ENCODE assay signal across 8 mouse cellular contexts in genomic region chr7:115000796-115001524, GRCm38 (mm10).
A peak's percentile ranks its signal among the peaks of the same experiment; 100 is the strongest.
DNase-seq lines count a peak whose midpoint lies in the region; ATAC-seq lines count a peak whose summit lies in the region.

No protein-coding gene starts in this region.

- DNase-seq in cerebellum, postnatal 25 days = peak; percentile 4 to 11
- DNase-seq in cerebellum, adult 8-10 months = no peak
- peak; percentile 11 for DNase-seq in MEL-GATA-1-ER (ENCODE audit: extremely low read depth, low read depth)
- peak; percentile 63 for DNase-seq in lung, postnatal 36 days
- no peak for DNase-seq in ovary, postnatal 10 days (ENCODE audit: low spot score)

- H3K27ac ChIP-seq in kidney, embryonic 16.5 days (ENCODE audit: low read length) = no peak overlapping the region
- H3K27ac ChIP-seq in kidney, embryonic 15.5 days = no peak overlapping the region

- H3K27me3 ChIP-seq in kidney, embryonic 16.5 days (ENCODE audit: insufficient read depth, low read length) = no peaks in the 10 kb centered on the region
- H3K27me3 ChIP-seq in kidney, embryonic 15.5 days = no peaks in the 10 kb centered on the region

- no peak overlapping the region for H3K9ac ChIP-seq in kidney, embryonic 16.5 days (replicated peaks; ENCODE audit: low read length)
- no peak overlapping the region for H3K9ac ChIP-seq in kidney, embryonic 15.5 days

- no peak overlapping the region for H3K4me2 ChIP-seq in kidney, embryonic 16.5 days (replicated peaks; ENCODE audit: low read depth, low read length)
- no peak overlapping the region for H3K4me2 ChIP-seq in kidney, embryonic 15.5 days

- ATAC-seq in hematopoietic stem cell, adult 5-6 weeks (replicated peaks in 1 of 2; ENCODE audit: insufficient read depth in 1 of 2, low FRiP score in 2 of 2, low TSS enrichment in 1 of 2, low read depth in 1 of 2, poor library complexity in 2 of 2, severe bottlenecking in 2 of 2) = peak; percentile 64 to 77
- no peak for ATAC-seq in kidney, embryonic 16.5 days (ENCODE audit: low FRiP score, low TSS enrichment)
- no peak for ATAC-seq in kidney, embryonic 15.5 days (replicated peaks; ENCODE audit: low FRiP score)

- WGBS in kidney, embryonic 16.5 days = 81% methylated on average over 7 of the region's 7 CpGs
- WGBS in kidney, embryonic 15.5 days = 80% methylated on average over 7 of the region's 7 CpGs

- no peak overlapping the region for H3K4me3 ChIP-seq in kidney, embryonic 16.5 days (ENCODE audit: low read length)
- no peak overlapping the region for H3K4me3 ChIP-seq in kidney, embryonic 15.5 days (replicated peaks)

- no peaks in the 10 kb centered on the region for H3K36me3 ChIP-seq in kidney, embryonic 16.5 days (ENCODE audit: insufficient read depth, low read length)
- no peaks in the 10 kb centered on the region for H3K36me3 ChIP-seq in kidney, embryonic 15.5 days

- H3K4me1 ChIP-seq in kidney, embryonic 16.5 days (ENCODE audit: insufficient read depth, low read length) = no peaks in the 10 kb centered on the region
- no peaks in the 10 kb centered on the region for H3K4me1 ChIP-seq in kidney, embryonic 15.5 days

- H3K9me3 ChIP-seq in kidney, embryonic 16.5 days (ENCODE audit: low read length) = no peaks in the 10 kb centered on the region
- no peaks in the 10 kb centered on the region for H3K9me3 ChIP-seq in kidney, embryonic 15.5 days (replicated peaks)

Comparison
In these comparisons a context has a peak if more than half of its experiments do, and no peak if none do; other contexts are left out.
1. DNase-seq: peak in cerebellum, postnatal 25 days (2 of 2), MEL-GATA-1-ER (single experiment) and lung, postnatal 36 days (single experiment); none in cerebellum, adult 8-10 months (single experiment) and ovary, postnatal 10 days (single experiment).
2. ATAC-seq: peak in hematopoietic stem cell, adult 5-6 weeks (2 of 2); none in kidney, embryonic 16.5 days (single experiment) and kidney, embryonic 15.5 days (single experiment).